Mouse (Mus musculus) kidney, postnatal 14 days (tissue): ENCODE measurements around the gene Daw1.

Source experiments
- DNase-seq: peaks from one replicate; pipeline ENCODE4 v3.0.0; 2022; ENCODE audit warnings: mixed read lengths

Gene Daw1

DNA sequence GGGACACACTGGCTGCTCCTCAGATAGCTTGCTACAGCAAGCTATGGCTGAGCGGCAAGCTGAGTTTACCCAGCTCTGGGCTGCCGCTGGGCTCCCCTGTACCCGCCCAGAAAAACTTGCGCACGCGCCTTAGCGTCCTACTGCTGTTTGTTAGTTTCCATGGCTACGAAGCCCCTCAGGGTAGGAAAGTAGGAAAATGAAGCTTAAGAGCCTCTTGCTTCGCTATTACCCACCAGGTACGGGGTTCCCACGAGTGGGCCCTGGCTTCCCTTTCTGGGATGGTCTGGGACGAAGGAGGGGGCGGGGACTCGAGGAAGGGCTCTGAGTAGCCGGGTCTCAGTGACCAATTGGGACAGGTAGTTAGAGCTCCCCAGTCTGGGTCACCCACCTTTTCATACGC, at the start of gene Daw1:
Daw1 (plus strand) TSS at position 150 of the 400 bp plus-strand sequence.
- peak; percentile 86 for DNase-seq

DNA sequence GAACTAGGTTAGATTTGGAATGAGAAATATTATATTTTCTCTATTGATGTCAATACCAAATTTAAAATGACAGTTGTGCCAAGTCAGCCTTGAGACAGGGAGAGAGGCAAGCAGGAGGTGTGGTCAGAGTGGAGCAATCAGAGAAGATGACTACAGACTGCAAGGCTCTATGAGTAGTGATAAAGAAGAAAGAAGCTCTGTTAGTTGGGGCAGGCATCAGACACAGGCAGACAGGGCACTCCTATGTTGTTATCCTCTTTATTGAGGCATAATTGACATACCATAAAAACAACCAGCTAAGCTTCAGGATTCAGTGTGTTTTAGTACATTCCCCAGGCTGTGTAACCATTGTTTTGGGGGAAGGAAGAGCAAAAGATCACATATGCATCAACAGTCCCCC, 48.6 kb upstream of the Daw1 start:
- no peak for DNase-seq

DNA sequence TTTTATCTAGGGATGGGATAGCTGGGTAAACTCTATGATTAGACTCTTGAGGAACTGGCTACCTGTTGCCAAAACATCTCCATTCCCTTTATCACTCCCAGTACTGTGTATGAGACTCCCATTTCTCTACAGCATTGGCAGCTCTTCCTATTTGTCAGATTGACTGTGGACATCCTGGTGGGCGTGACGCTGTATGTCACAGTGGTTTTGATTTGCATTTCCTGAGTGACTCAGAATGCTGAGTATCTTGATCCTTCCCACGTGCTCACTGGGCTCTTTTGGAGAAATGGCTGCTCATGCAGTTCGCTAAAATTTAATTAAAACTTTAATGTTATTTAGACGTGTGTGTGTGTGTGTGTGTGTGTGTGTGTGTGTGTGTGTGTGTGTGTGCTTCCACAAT, 47.8 kb upstream of the Daw1 start:
- peak; percentile 4 for DNase-seq

DNA sequence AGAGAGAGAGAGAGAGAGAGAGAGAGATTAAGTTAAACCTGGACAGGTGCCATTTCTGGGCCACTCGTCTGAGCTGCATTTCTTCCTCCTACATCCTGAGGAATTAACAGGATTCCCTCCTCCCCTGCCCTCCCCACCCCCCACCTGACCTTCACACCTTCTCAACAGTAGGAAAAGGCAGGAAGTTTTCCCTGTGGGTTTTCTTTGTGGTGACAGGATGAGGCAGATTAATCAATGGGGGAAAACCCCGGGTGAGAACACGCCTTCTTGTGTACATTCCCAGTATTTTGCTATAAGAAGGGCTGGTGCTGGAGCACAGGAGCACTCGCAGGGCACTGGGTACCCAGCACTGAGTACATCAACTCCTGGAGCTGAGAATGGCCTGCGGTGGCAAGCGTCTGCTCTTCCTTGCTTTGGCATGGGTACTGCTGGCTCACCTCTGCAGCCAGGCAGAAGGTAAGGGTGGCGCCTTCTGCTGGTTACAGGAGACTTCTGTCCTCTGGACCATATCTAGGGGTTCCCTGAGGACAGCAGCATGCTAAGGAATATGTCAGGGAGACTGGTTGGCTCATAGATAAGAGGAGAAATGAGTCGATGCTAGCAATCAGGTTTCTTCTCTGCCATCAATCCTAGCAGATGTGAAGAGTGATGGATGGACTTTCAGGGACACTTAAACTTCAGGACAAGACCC, 43.0 kb upstream of the Daw1 start, which contains the start of gene Ccl20:
Ccl20 (plus strand) TSS at position 320 of the 691 bp plus-strand sequence.
- no peak for DNase-seq

DNA sequence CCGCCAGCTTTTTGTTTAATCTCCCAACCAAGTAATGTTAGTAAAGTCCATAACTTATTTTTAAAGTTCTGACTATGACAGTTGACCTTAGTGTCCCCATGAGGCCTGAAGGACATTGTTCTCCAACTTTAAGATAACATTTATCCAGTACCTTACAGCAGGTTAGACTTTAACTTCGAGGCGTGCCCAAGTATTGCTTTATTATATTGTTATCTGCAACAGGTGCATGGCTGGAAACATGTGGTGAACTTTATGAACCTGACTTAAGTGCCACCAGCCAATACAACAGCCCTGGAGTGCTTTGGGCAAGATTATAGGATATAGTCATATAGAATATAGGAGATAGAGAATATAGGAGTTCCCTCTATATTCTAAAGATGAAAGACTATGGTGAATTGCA, 42.3 kb upstream of the Daw1 start:
- no peak for DNase-seq

DNA sequence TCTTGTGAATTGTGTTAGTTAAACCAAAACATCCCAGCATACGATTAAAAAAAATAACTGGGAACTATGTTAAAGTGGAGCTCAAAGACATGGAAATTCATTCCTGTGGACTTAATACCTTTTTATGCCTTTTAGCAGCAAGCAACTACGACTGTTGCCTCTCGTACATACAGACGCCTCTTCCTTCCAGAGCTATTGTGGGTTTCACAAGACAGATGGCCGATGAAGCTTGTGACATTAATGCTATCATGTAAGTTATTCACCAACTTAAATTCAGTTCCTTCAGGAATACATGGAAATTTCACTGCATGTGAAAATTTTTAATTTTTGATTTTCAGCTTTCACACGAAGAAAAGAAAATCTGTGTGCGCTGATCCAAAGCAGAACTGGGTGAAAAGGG, 41.9 kb upstream of the Daw1 start:
- no peak for DNase-seq

DNA sequence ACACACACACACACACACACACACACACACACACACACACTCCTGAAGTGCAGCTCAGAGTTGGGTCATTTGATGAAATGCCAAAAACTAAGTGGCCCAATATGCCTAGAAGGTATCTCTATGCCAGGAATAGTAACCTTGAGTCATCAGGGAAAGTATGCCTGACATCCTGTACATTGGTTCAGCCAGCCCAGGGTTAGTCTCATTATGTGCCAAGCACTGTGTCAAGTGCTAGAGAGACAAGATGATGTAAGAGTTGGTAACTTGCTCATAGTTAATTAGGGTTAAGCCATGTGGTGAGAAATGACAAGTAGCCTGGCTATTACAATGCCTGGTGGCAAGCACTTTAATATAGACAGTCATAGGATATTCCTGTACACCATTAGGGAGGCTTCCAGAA, 39.6 kb upstream of the Daw1 start:
- DNase-seq: no peak

DNA sequence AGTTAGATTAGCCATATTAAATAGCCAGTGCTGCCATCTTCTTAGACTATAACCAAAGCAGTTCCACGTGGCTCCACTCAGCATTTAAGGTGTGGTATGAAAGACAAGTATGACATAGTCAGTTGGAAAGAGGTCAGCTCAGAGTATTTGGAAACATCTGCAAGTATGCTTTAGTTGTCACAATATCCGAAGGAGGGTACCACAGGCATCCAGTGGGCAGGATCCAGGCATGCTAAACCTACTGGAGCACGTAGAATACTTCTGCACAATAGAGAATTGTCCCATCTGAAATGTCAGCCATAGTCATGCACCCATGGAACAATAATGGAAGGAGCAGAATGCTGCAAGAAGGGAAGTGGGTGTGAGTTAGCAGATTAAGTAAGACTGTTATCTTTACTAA, 39.2 kb upstream of the Daw1 start:
- no peak for DNase-seq

DNA sequence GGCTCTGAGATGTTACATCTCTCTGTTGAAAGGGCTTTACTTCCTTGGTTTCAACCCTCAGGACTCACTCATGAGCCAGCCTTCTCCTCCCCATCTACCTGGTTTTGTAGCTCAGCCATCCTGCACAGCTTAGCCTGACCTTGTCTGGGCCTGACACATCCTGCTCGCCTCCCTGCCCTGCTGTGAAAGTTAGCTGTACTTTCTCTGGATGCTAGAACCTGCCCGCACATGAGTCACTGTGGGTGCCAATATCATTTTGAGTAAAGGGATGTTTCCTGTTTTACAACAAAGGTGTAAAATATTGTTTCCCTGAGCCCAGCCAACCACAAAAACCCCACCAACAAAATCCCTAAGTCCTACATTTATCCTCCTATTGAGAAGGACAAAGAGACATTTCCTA, 36.4 kb upstream of the Daw1 start:
- DNase-seq: no peak

DNA sequence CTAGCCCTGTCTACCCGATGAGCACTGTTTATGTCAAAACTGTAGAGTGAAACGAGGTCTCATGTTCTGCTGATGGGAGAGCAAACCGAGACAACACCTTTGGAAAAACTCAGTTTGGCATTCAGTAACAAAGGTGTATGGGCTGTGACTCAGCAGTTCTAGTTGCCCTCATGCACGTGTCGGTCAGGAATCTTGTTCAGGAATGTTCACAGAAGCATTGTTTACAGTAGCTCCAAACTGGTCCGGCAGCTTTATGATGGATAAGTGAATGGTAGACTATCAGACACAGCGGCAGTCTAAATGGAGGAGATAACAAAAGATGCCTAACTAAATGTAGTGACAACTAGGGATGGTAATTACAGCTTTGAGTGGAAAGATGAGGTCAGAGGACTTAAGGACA, 23.7 kb upstream of the Daw1 start:
- DNase-seq: peak; percentile 6

DNA sequence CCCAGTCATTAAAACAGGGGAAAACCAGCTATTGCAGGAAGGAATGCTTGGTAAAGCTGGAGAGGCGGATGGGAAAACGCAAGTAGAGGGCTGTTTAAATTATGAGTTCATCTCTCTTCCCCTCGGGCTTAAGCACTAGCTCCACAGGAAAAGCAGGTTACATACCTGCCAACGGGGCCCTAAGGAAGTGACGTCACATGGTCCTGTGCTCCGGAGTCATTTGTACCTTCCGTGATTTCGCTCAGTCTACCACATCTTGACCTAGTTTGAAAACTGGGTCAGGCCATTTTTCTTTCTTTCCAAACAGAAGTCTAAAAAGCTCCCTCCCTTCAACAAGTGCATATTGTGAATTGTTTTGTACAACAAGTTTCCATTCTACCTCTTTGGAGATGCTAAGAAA, 21.7 kb upstream of the Daw1 start:
- DNase-seq: no peak

DNA sequence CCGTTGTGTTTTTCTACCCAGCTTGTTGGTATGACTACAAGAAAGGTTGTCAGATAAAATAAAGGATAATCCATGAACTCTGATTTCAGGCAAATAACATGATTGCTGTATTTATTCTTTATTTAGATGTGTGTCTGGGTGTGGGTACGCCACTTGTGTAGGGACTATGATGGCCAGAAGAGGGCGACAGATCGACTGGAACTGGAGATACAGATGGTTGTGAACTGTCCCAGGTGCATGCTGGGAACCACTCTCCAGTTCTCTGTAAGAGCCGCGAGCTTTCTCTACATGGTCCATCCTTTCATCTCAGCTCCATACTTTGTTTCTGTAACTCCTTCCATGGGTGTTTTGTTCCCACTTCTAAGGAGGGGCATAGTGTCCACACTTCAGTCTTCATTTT, 20.8 kb upstream of the Daw1 start:
- DNase-seq: no peak

DNA sequence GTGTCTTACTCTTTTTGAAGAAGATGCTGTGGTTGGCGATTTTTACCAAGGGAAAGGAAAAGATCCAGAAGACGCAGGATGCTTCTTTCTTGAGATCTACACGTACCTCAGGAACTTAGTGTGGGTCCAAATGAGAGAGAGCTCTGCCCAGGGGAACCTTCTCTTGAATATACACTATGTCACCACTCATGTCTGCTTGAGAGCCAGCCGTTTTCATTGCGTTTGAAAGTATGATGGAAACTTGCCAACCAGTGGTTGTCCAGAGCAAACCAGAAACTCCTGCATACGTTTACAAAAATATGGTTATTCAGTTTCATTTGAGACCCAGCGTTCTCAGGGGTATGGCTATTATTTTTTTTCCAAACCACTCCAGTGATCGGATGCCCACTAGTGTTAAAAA, 18.0 kb upstream of the Daw1 start:
- no peak for DNase-seq

DNA sequence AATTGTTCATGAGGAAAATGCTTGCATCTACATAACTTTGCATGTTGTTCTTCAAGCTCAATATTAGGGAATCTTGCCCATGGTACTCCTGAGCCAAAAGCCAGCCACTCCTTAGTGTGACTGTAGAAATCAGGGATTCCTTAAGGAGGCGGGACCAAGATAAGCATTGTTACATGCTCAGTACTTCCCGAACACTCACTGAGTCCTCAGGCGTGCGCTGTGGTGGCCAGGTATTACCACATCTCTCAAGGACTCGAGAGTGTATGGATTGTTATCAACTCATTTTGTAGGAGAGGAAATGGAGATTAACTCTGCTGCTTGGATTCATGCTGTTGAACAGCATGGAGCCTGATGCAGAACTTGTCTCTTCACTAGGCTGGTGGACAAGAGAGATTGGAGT, 17.5 kb upstream of the Daw1 start:
- DNase-seq: no peak

DNA sequence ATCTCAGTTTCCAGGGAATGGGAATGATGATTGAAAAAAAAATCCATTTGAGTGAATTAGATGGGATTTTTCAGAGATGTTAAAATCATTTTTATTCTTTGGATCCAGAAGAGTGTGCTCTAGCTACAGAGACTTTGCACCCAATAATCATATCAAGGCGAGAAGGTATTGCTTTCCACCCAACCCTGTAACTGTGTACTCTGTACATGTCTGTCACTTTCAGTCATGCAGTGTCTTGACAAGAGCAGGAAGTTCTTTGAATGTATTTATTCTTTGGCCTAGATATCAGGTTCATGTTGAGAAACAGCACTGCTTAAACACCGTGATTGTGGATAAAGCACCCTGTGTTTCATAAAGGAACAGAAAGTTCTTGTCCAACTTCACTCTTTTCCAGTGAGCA, 13.0 kb upstream of the Daw1 start:
- DNase-seq: no peak

DNA sequence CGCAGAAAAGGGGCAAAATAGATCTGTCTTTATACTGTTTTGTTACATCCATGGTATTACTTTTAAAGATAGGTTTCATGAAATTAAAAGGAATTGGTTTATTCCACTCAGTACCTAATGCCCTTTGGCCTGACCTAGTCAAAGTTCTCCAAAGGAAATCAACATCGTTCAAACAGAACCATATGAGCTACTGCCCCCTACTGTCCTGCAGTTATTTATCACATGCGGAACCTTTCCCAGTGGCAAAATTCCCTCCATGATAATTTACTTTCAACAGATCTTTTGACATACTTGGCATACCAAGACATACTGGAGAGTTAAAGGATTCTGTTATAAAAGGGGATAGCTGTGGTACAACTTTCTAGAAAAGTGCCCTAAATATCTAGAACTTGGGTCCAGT, 9.3 kb upstream of the Daw1 start:
- DNase-seq: no peak

DNA sequence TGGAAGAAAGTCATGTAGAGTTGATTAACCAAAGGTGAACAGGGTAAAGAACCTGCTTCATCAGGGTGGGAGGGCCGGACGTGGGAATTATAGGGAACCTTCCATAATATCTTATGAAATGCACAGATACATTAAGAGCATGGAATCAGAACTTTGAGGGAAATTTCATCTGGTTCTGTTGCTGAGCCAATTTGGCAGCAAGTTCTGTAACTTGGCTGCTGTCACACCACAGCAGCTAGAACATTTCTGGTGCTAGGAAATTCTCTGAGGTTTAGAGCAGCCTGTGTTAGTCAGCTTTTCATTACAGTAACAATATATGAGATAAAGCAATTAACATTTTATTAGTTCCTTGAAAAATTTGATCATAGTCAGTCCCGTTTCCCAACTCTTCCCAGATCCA, 6.6 kb upstream of the Daw1 start:
- no peak for DNase-seq

DNA sequence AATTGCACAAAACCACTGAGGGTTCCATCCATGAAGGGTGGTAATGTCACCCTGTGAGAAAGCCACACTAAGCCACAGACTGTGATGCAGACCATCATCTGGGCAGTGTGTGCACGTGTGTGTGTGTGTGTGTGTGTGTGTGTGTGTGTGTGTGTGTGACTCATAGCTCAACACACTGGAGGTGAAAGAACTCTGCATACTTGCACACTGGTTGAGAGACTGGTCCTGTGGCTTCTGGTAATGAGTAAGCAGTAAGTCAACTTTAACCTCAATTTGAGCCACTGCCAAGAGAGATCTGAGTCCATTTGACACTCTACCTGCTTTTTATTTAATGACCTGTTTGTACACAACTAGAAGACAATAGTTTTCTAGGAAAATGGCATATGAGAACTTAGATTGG, 2.7 kb upstream of the Daw1 start:
- DNase-seq: peak; percentile 57

DNA sequence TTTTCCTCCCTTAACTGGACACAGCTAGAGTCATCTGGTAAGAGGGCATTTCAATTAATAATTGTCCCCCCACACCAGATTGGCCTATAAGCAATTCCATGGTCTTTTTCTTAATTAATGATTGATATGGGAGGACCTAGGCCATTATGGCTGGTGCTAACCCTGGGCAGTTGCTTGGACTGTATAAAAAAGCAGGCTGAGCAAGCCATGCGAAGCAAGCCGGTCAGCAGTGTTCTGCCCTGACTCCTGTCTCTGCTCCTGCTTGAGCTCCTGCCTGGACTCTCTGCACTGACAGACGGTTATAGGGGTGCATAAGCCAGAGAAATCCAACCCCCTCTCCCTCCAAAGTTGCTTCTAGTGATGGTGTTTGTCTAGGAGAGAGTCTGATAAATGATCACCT, 2.1 kb downstream of the Daw1 start:
- peak; percentile 51 for DNase-seq

DNA sequence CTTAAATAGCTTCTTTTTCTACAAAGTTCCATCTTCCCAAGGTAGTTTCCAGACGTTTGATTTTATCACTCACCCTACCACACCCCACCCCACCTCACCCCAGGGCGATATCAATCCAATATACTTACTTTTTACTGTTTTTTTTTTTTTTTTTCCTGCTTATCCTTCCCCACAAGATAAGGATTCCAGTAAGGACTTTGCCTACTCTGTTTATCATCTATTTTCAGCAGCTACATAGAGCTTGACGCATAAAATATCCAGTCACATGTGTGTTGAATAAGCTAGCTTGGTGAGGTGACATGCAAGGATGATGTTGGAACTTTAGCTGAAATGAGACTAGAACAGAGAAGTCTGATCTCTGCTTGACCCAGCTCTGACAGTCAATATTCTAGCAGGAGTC, 4.5 kb downstream of the Daw1 start:
- DNase-seq: no peak

DNA sequence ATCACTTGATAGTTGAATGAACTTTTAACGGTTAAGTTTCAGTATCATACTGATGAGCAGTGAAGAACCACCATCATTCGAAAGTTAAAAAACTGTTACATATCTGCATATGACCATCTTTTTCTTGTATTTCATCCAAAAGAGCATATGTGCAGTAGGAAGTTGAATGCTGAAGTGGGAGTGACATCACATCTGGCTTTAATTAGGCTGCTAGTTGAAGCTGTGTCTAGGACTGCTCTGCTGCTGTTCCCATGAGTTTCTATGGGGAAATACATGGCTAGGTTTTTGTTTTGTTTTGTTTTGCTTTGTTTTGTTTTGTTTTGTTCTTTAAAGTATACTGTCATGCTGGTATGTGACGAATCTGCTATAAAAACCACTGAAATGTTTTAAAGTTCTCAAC, 9.6 kb downstream of the Daw1 start:
- no peak for DNase-seq

DNA sequence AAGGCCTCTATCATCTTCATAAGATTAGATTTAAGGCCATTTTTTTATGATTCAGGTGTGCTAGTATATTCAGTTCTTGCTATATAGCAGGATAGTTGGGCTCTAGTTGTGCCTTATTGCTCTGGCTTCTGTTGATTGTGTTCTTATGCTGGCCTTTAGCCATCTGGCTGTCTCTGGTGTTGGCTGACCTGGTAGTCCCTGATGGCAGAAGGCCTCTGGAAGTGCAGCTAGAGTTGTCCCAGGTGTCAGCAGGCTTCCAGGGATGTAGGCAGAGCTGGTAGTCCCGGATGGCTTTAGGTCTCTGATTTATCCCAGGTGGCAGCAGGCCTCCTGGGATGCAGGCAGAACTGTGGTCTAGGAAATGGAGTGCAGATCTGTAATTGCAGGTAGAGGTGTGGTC, 16.4 kb downstream of the Daw1 start:
- no peak for DNase-seq

DNA sequence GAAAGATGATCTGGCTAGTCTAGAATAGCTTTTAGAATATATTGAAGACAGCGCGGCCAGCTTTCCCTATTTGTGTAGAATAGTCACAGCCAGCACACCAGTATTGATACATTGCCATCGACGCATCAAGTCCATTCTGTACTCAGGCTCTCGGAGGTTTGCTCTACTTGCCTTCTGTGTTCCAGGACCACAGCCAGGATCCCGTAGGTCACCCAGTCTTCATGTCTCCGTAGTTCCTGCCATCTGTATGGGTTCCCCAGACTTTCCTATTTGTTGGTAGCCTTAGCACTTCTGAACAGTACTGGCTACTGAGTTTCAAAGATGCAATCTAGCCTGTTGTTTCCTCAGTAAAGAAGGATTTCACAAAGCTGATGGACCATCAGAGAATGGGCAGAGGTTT, 20.0 kb downstream of the Daw1 start:
- no peak for DNase-seq

DNA sequence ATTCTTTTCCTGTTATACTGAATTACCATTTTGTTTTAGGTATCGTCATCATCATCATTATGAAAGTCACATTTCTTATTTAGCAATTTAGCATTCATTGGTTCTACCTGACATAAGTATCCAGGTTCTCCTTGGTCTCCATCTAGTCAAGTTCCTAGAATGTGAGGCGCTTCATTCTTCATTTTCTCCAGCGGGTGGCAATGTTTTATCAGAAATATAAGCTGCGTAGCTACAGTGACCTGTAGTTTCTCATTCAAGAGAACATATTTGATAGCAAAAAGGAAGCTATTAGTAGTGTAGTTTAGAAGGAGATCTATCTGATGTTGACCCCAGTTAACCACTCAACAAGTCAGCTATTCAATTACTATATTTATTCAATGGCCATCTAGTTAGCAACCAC, 21.9 kb downstream of the Daw1 start:
- no peak for DNase-seq

DNA sequence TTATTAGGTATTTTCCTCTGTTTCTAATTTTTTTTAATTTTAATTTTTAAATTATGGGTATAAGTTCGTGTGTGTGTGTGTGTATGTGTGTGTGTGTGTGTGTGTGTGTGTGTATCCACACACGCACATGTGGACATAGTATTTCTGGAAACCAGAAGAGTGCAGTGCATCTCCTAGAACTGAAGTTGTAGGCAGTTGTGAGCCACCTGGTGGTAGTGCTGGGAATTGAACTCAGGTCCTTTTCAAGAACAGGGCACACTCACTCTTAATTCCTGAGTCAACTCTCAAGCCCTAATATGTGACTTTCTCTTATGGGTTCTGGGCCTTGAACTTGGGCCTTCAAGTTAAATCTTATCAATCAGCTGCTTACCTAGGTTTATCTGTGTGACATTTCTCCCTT, 27.6 kb downstream of the Daw1 start:
- DNase-seq: peak; percentile 68

DNA sequence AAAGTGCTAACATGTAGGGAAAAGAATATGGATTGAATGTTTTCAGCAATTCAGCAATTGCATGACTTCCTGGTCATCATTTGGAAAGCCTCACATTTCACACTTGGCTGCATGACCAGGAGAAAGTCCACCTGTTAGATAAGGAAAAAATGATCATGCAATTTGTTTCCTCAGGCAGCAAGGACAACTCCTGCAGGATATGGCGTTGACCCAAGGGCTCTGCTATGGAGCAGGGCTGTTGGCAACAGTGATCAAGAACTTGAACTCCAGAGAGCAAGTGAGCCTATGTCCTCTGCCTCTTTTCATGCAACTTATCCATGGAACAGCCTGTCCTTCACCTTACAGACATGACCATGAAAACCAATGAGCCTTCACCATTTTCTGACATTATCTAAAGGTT, 50.4 kb downstream of the Daw1 start:
- DNase-seq: no peak
